Mouse (Mus musculus): ENCODE results near the gene Zfp777.
A peak's percentile ranks its signal among the peaks of the same experiment; 100 is the strongest.

Gene Zfp777

GRCm38 (mm10) chr6:48048426-48049272 is at the start of gene Zfp777:
Zfp777 (minus strand) TSS chr6:48048911.
- peak; percentile 84 for DNase-seq

GRCm38 (mm10) chr6:48086957-48087715 is 38.4 kb upstream of the Zfp777 start:
- peak; percentile 59 for DNase-seq

GRCm38 (mm10) chr6:48086471-48086878 is 37.8 kb upstream of the Zfp777 start, which contains the start of gene Zfp746:
Zfp746 (minus strand) TSS chr6:48086593.
- DNase-seq: peak; percentile 92

GRCm38 (mm10) chr6:48085521-48086404 is 37.1 kb upstream of the Zfp777 start:
- DNase-seq: peak; percentile 73

- DNase-seq: no peak
Measured at GRCm38 (mm10) chr6:48083733-48084191, 35.1 kb upstream of the Zfp777 start.

- DNase-seq: no peak
Measured at GRCm38 (mm10) chr6:48081952-48082351, 33.2 kb upstream of the Zfp777 start.

DNA sequence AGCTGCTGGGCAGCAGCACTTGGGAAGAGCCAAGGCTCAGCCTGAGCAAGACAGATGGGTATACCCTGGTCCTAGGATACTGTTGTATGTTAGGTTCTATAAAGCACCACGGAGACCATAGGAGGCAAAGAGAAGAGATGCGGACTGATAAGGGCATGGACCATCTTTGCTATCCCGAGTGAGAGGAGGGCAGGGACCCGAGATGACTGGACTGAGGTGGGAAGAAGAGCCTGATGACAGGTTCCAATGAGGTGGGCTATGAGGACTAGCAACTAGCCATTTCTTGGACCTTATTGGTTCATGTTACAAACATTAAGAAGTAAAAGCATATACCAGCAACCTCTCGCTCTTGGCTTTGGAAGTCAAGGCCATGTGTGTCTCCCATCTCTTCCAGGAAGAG is 32.3 kb upstream of the Zfp777 start:
- no peak for DNase-seq

DNA sequence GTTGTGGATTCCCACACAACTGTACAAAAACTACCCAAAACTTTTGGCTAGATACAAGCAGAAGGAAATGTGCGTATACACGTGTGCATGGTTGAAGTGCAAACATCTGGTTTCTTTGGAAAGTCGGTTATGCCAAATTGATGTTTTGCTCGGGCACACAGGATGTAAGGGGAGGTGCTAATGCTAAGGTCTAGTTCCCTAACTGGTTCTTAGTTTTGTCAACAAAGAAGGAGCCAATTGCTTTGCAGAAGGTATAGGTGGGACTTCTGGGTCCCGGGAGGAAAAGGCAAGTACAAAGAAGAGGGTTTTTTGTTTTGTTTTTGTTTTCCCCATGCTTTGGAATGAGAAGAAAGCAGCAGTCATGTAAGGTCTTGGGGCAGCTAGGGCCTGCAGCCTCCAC is 24.6 kb upstream of the Zfp777 start:
- DNase-seq: no peak

GRCm38 (mm10) chr6:48067492-48067891 is 18.8 kb upstream of the Zfp777 start:
- no peak for DNase-seq

DNA sequence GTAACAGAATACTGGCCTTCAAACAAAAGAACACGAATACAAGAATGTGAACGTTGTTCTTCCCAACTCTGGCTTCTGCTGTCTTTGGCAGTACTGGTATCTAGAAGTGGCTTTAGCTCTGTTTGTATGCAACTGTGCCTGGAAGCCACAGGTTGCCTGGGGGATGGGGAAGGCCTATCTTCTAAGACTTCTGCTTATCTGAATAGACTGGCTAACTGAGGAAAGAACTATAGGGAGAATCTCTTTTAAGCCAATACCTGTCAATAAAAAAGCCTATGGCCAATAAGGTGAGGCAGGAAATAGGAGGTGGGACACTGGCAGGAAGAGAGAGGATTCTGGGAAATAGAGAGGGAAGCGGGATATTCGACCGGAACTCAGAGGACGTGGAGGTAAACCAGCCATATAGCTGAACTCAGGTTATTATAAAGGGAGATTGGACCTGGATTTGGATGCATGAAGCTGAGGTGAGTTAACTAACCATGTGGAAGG is 16.9 kb upstream of the Zfp777 start:
- no peak for DNase-seq

GRCm38 (mm10) chr6:48064451-48064850 is 15.7 kb upstream of the Zfp777 start:
- no peak for DNase-seq

- no peak for DNase-seq
Measured at GRCm38 (mm10) chr6:48063940-48064339, 15.2 kb upstream of the Zfp777 start.

GRCm38 (mm10) chr6:48060895-48061294 is 12.2 kb upstream of the Zfp777 start:
- no peak for DNase-seq

- peak; percentile 93 for DNase-seq
Measured at GRCm38 (mm10) chr6:48060421-48060820, 11.7 kb upstream of the Zfp777 start.

GRCm38 (mm10) chr6:48052136-48052535 is 3.4 kb upstream of the Zfp777 start:
- DNase-seq: no peak

DNA sequence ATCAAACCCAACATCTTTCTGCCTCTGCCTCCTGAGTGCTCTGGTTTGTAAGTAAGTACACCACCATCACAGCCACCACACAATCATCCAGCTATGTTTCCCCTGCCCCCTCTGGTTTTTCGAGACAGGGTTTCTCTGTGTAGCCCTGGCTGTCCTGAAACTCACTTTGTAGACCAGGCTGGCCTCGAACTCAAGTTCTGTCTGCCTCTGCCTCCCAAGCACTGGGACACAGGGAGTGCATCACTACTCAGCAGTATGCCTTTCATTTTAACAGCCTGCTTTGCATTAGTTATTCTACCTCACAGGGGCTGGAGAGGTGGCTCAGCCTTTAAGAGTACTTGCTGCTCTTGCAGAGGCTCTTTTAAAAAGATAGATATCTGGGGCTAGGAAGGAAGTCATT is 3.0 kb upstream of the Zfp777 start:
- DNase-seq: no peak

- no peak for DNase-seq
Measured at GRCm38 (mm10) chr6:48049273-48050065, 758 bp upstream of the Zfp777 start.

GRCm38 (mm10) chr6:48047450-48048351 is 1.0 kb downstream of the Zfp777 start:
- DNase-seq: peak; percentile 49

- DNase-seq: no peak
Measured at GRCm38 (mm10) chr6:48047114-48047449, 1.6 kb downstream of the Zfp777 start.

DNA sequence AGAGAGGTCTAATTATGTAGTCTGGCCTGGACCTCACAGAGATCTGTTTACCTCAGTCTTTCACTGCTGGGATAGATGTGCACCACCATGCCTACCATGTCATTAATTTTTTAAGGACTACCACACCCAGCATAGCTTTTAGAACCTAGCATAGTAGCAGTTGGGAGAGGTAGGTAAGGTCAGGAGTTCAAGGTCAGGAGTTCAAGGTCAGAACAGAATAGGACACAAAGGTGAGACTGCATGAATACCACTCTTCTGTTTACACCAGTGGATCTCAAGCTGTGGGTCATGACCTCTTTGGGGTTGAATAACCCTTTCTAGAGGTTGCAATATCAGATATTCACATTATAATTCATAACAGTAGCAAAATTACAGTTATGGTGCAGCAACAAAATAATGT is 16.1 kb downstream of the Zfp777 start:
- DNase-seq: no peak
